Mouse (Mus musculus) heart, embryonic 13.5 days (tissue): ENCODE data around the gene Pcyt1a. TPM values are rescaled to one million over a fixed set of nuclear protein-coding genes. Genes with fewer than 3 reads are reported as not detected.

Experiments used
- ATAC-seq: fragments of 200-750 bp; cut with Nextera tagmentation; 2 replicates; pipeline ENCODE4 v1.8.0; 2017; ENCODE audit warnings: moderate TSS enrichment; ENCODE audit not compliant: insufficient number of reproducible peaks, low FRiP score, low TSS enrichment; ENCODE audit errors: extremely low read depth
- H3K27ac ChIP-seq: fragments of 300-500 bp; sonication (generic); replicated peaks from 2 replicates; pipeline ENCODE4 v1.5.1; 2015; ENCODE audit warnings: moderate library complexity, mild to moderate bottlenecking, inconsistent platforms
- H3K27me3 ChIP-seq: fragments of 300-500 bp; sonication (generic); replicated peaks from 2 replicates; pipeline ENCODE4 v1.6.1; 2015; ENCODE audit warnings: mild to moderate bottlenecking, inconsistent platforms
- H3K36me3 ChIP-seq: fragments of 300-500 bp; sonication (generic); 2 replicates; pipeline ENCODE4 v1.6.1; 2015; ENCODE audit warnings: mild to moderate bottlenecking, inconsistent platforms
- H3K4me1 ChIP-seq: fragments of 300-500 bp; sonication (generic); 2 replicates; pipeline ENCODE4 v1.6.1; 2015; ENCODE audit warnings: inconsistent platforms
- H3K4me2 ChIP-seq: fragments of 300-500 bp; sonication (generic); 2 replicates; pipeline ENCODE4 v1.6.1; 2015; ENCODE audit warnings: inconsistent platforms, mild to moderate bottlenecking, moderate library complexity
- H3K4me3 ChIP-seq: fragments of 300-500 bp; sonication (generic); 2 replicates; pipeline ENCODE4 v1.5.1; 2015; ENCODE audit warnings: moderate library complexity, mild to moderate bottlenecking, inconsistent platforms
- H3K9ac ChIP-seq: fragments of 300-500 bp; sonication (generic); 2 replicates; pipeline ENCODE4 v1.6.1; 2015; ENCODE audit warnings: inconsistent platforms, mild to moderate bottlenecking, moderate library complexity
- H3K9me3 ChIP-seq: fragments of 300-500 bp; sonication (generic); 2 replicates; pipeline ENCODE4 v1.6.1; 2016; ENCODE audit warnings: inconsistent platforms
- WGBS: fragments of 180-500 bp; shearing (Covaris S2); methylation state at CpG from one replicate; pipeline ENCODE4 v1.1.7; 2015; ENCODE audit warnings: mixed read lengths; 5-methylcytosine and 5-hydroxymethylcytosine counted together
- polyA plus RNA-seq: library from polyadenylated mRNA; unstranded; fragments of >200 nt; fragmentation: Nextera tagmentation; extraction: Ambion mirVana; gene quantifications from 2 replicates; pipeline ENCODE4 v1.2.1, GENCODE M21; 2015

Pcyt1a gene
- polyA plus RNA-seq, 1 experiment from 2014 or later: 35.4 TPM

GRCm38 (mm10) chr16:32523462-32524243 lies 92.9 kb downstream of the Pcyt1a start:
- 57% methylated on average over 8 of the region's 8 CpGs for WGBS
- peaks cover 24% of the 10 kb centered on the region for H3K4me1 ChIP-seq
- no peak for ATAC-seq
- H3K36me3 ChIP-seq: no peaks in the 10 kb centered on the region
- H3K27ac ChIP-seq: peak overlapping the region; percentile 73
- no peak overlapping the region for H3K4me3 ChIP-seq
- no peaks in the 10 kb centered on the region for H3K27me3 ChIP-seq
- H3K9ac ChIP-seq: no peak overlapping the region
- H3K9me3 ChIP-seq: no peaks in the 10 kb centered on the region
- H3K4me2 ChIP-seq: no peak overlapping the region

- H3K9ac ChIP-seq: no peak overlapping the region
- WGBS: 62% methylated on average over 5 of the region's 5 CpGs
- no peaks in the 10 kb centered on the region for H3K27me3 ChIP-seq
- no peak overlapping the region for H3K4me2 ChIP-seq
- no peak overlapping the region for H3K4me3 ChIP-seq
- H3K9me3 ChIP-seq: no peaks in the 10 kb centered on the region
- H3K4me1 ChIP-seq: peaks cover 24% of the 10 kb centered on the region
- peak overlapping the region; percentile 73 for H3K27ac ChIP-seq
- no peak for ATAC-seq
- H3K36me3 ChIP-seq: no peaks in the 10 kb centered on the region
Measured at GRCm38 (mm10) chr16:32524244-32524615, 93.5 kb downstream of the Pcyt1a start.

Other genes starting within 250 kb of the Pcyt1a start
- gene Fbxo45, start 183.8 kb upstream of the Pcyt1a start, polyA plus RNA-seq: 3.7 and 5.8 TPM in 2 replicates
- 8.4 and 11.0 TPM in 2 replicates for gene Wdr53, start 183.7 kb upstream of the Pcyt1a start, polyA plus RNA-seq
- 0.17 and 0.20 TPM in 2 replicates for gene Smco1, start 159.5 kb upstream of the Pcyt1a start, polyA plus RNA-seq
- gene Rnf168, start 153.5 kb upstream of the Pcyt1a start, polyA plus RNA-seq: 17.6 and 18.0 TPM in 2 replicates
- gene Ubxn7, start 98.7 kb upstream of the Pcyt1a start, polyA plus RNA-seq: 16.1 and 20.3 TPM in 2 replicates
- gene Tm4sf19, start 30.4 kb upstream of the Pcyt1a start, polyA plus RNA-seq: 0.12 TPM in 1 of 2 replicates, not detected in the other
- gene Tctex1d2, start 11.2 kb upstream of the Pcyt1a start, polyA plus RNA-seq: 23.1 and 26.9 TPM in 2 replicates
- gene Slc51a, start 57.0 kb downstream of the Pcyt1a start, polyA plus RNA-seq: 1.6 and 2.0 TPM in 2 replicates
- gene Zdhhc19, start 65.3 kb downstream of the Pcyt1a start, polyA plus RNA-seq: not detected in 2 replicates
- 32.7 and 34.7 TPM in 2 replicates for gene Tfrc, start 178.0 kb downstream of the Pcyt1a start, polyA plus RNA-seq
- 7.1 and 8.7 TPM in 2 replicates for gene Tnk2, start 213.0 kb downstream of the Pcyt1a start, polyA plus RNA-seq